Mouse (Mus musculus) colon, adult 2 months (tissue): Measurements from ENCODE around the gene Epb41. TPM values are rescaled to one million over a fixed set of nuclear protein-coding genes. Genes with fewer than 3 reads are reported as not detected.

Experiments used
- polyA plus RNA-seq: library from polyadenylated mRNA; depleted of rRNA; stranded (reverse); fragments of >200 nt; gene quantifications from 2 replicates; pipeline ENCODE4 v1.2.3, GENCODE M21; 2012; rRNA removed

Gene Epb41
- 21.9 and 22.1 TPM in 2 replicates for polyA plus RNA-seq

DNA sequence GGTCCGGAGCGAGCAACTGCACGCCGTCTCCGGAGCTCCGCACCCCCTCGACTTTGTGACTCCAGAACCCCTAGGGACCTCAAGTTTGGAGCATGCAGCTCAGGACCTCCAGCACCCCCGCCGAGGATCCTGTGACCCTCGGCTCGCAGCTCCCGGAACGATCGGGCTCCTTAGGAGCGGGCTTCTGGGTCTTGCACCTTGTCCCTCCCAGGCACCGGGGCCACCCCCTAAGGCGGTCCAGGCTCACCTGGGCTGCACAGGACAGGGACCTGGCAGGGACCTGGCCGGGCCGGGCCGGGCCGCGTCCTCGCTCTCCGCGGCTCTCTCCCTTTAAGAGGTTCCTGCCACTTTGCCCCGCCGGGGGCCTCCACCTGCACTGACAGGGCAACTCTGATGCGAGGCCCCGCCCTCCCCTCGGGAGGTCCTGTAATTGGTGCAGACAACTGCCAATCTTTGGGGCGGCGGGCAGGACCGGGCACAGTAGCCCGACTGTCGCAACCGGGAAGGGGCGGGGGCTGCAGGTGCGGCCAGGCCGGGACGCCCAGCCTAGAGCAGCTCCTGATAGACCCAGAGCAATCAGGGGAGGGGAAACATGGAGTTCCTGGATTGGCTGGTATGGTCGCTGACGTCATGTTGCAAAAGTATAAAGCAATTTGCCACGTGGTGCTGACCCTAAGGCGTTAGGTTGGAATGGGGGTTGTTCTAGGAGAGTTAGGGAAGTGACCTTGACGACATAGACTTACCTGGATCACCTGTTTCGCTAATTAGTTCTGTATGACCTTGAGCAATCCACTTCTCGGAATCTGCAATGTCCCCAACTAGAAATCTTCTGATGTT is at the start of gene Epb41:
Epb41 (minus strand) TSS at position 389 of the 837 bp plus-strand sequence.

DNA sequence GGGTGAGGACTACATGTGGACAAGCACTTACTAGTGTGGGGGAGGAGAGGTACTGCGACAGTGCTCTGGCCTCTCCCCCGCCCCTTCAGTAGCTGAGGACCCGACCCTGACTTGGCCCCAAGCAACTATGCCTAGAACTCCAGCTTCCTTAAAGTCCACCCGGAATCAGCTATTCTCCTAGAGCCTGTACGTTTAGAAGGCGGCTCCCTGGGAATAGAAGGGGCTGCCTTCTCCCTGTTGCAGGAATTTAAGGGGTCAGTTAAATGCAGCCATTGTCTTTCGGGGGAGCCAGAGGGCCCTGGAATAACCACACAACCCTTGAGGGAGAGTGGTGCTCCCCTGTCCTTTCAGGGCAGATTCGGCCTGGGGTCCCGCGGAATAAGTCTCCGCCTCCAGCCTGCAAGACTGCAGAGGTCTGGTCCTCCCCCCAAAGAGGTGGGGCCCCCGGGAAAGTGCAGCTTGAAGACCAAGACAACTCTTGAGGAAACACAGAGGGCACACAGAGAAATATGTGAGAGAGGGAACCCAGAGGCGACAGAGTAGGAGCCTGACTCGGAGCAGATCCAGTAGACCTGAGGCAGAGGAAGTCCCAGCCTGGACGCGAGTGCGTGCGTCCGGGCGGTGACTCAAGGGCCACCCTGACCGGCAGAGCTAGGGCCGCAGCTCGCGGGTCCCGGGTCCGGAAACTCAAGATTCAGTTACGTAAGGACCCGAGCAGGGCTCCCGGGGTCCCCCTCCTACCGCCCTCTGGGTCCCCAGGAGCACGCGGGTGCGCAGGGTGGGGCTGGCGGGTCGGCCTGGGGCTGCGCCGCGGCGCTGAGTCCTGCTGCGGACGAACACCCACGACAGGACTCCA is 816 bp downstream of the Epb41 start, which contains the start of gene Gm10300:
Gm10300 (plus strand) TSS at position 621 of the 856 bp plus-strand sequence.

DNA sequence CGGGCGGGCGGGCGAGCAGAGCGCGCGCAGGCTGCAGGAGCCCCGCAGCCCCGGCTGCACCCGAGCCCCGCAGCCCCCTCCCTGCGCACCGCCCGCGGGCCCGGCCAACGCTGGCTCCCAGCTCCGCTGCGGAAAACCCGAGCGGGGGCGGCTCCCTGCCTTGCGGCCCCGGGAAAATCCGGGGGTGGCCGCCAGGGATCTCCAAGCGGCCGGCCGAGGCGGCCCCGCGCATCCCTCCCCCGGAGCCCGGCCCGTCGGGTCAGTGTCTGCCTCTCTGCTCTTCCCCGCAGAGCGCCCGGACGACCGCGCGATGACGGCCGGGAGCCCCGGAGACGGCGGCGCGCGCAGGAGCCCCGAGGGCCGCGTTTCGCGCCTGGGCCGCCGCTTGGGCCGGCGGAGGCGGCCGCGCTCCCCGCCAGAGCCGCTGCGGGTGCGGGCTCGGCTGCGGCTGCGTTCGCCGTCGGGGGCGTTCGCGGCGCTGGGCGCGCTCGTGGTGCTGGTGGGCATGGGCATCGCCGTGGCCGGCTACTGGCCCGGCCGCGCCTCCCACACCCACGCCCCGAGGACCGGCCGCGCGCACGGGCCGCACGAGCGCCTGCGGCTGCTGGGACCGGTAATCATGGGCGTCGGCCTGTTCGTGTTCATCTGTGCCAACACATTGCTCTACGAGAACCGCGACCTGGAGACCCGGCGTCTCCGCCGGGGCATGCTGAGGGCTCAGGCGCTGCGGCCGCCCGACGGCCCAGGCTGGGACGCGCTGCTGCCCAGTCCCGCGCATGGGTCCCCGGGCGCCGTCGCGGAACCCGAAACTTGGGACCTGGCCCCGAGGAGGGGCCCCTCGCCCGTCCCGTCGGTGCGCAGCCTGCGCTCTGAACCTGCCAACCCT is 153.4 kb downstream of the Epb41 start, which contains the start of gene Tmem200b:
Tmem200b (plus strand) TSS at position 311 of the 886 bp plus-strand sequence.

Other genes with a start within 250 kb of the Epb41 start
- 16.3 and 18.0 TPM in 2 replicates for gene Ptpru, start 237.0 kb downstream of the Epb41 start, polyA plus RNA-seq
- gene Mecr, start 231.9 kb downstream of the Epb41 start, polyA plus RNA-seq = 83.1 and 97.5 TPM in 2 replicates
- gene Srsf4, start 201.7 kb downstream of the Epb41 start, polyA plus RNA-seq = 29.4 and 33.5 TPM in 2 replicates
- 59.3 and 70.1 TPM in 2 replicates for gene Tmem200b, start 153.6 kb downstream of the Epb41 start, polyA plus RNA-seq
- gene Gm10300, start 624 bp downstream of the Epb41 start, polyA plus RNA-seq = 0.13 and 0.19 TPM in 2 replicates
- gene Oprd1, start 69.2 kb upstream of the Epb41 start, polyA plus RNA-seq = 1.2 and 1.3 TPM in 2 replicates
- gene Ythdf2, start 137.0 kb upstream of the Epb41 start, polyA plus RNA-seq = 12.4 and 14.9 TPM in 2 replicates
- 9.8 and 14.2 TPM in 2 replicates for gene Gmeb1, start 186.3 kb upstream of the Epb41 start, polyA plus RNA-seq
- gene Taf12, start 199.1 kb upstream of the Epb41 start, polyA plus RNA-seq = 3.2 and 6.4 TPM in 2 replicates
- 4.2 and 5.1 TPM in 2 replicates for gene Rab42, start 228.1 kb upstream of the Epb41 start, polyA plus RNA-seq